Mouse (Mus musculus) hindbrain, postnatal 0 days (tissue): Measurements from ENCODE around the gene Snx32. TPM values are rescaled to one million over a fixed set of nuclear protein-coding genes. Genes with fewer than 3 reads are reported as not detected.

Experiments
- ATAC-seq: fragments of 200-750 bp; cut with Nextera tagmentation; 2 replicates; pipeline ENCODE4 v1.8.0; 2017; ENCODE audit warnings: mild to moderate bottlenecking, moderate TSS enrichment, moderate library complexity
- DNase-seq: peaks from one replicate; pipeline ENCODE4 v3.0.0-alpha.2; 2015; ENCODE audit warnings: low spot score
- H3K27ac ChIP-seq: fragments of 300-500 bp; sonication (generic); 2 replicates; pipeline ENCODE4 v1.5.1; 2014; ENCODE audit warnings: mild to moderate bottlenecking
- H3K27me3 ChIP-seq: fragments of 300-500 bp; sonication (generic); 2 replicates; pipeline ENCODE4 v1.6.1; 2014; ENCODE audit warnings: low read length, mixed read lengths; ENCODE audit not compliant: insufficient read depth
- H3K36me3 ChIP-seq: fragments of 300-500 bp; sonication (generic); 2 replicates; pipeline ENCODE4 v1.6.1; 2014; ENCODE audit warnings: low read length, mixed read lengths; ENCODE audit not compliant: insufficient read depth
- H3K4me1 ChIP-seq: fragments of 300-500 bp; sonication (generic); 2 replicates; pipeline ENCODE4 v1.6.1; 2014; ENCODE audit warnings: antibody characterized with exemption, low read length, mixed read lengths; ENCODE audit not compliant: insufficient read depth
- H3K4me2 ChIP-seq: fragments of 300-500 bp; sonication (generic); 2 replicates; pipeline ENCODE4 v1.6.1; 2014; ENCODE audit warnings: low read depth, mild to moderate bottlenecking, low read length, moderate library complexity, mixed read lengths
- H3K4me3 ChIP-seq: fragments of 300-500 bp; sonication (generic); 2 replicates; pipeline ENCODE4 v1.5.1; 2014; ENCODE audit warnings: low read length
- H3K9ac ChIP-seq: fragments of 300-500 bp; sonication (generic); replicated peaks from 2 replicates; pipeline ENCODE4 v1.6.1; 2014; ENCODE audit warnings: mild to moderate bottlenecking, low read length, moderate library complexity, mixed read lengths
- H3K9me3 ChIP-seq: fragments of 300-500 bp; sonication (generic); 2 replicates; pipeline ENCODE4 v1.6.1; 2016; ENCODE audit warnings: low read length, mixed read lengths
- CTCF ChIP-seq: IDR thresholded peaks from 2 replicates; pipeline ENCODE4 v1.5.1; 2016; ENCODE audit warnings: antibody characterized with exemption, control low read depth, low read depth
- WGBS: fragments of 180-500 bp; shearing (Covaris S2); extraction: QIAGEN DNeasy Blood & Tissue Kit; methylation state at CpG from one replicate; pipeline ENCODE4 v1.1.7; 2014; 5-methylcytosine and 5-hydroxymethylcytosine counted together
- polyA plus RNA-seq: library from polyadenylated mRNA; unstranded; fragments of >200 nt; fragmentation: Nextera tagmentation; extraction: Ambion mirVana; gene quantifications from 2 replicates; pipeline ENCODE4 v1.2.1, GENCODE M21; 2015
- total RNA-seq: library from RNA; depleted of rRNA; stranded (reverse); fragments of >200 nt; gene quantifications from 2 replicates; pipeline ENCODE4 v1.2.3, GENCODE M21; 2014

Snx32 gene
- total and polyA plus RNA-seq, 2 experiments from 2014 or later: 75.0 to 78.0 TPM

GRCm38 (mm10) chr19:5455037-5455436 lies 55.3 kb downstream of the Snx32 start:
- H3K9ac ChIP-seq: no peak overlapping the region
- no peak for DNase-seq
- no peak overlapping the region for H3K4me3 ChIP-seq
- H3K4me1 ChIP-seq: peaks cover 19% of the 10 kb centered on the region
- H3K36me3 ChIP-seq: no peaks in the 10 kb centered on the region
- ATAC-seq: no peak
- H3K27me3 ChIP-seq: 0 out of 2 replicates have a peak, but pooled peaks cover 2% of the 10 kb centered on the region
- TF ChIP-seq CTCF: no peak
- peak overlapping the region; percentile 96 for H3K4me2 ChIP-seq
- WGBS: 73% methylated on average over 12 of the region's 12 CpGs
- H3K27ac ChIP-seq: no peak overlapping the region
- no peaks in the 10 kb centered on the region for H3K9me3 ChIP-seq

DNA sequence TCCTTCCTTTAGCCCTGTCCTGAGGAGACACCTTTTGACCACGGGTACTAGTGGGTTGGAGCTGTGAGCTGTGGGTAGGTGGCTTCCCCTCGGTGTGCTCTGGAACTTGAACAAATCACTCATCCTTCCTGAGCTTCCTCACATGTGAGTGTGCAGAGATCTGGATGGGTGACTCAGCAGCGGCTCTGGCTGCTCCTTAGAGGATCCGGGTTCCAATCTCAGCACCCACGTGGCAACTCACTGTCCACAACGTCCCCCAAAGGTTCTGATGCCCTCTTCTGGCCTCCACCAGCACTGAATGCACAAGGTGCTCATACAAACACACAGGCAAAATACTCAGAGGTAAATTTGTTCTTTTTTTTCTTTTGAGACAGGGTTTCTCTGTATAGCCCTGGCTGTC lies 58.6 kb downstream of the Snx32 start:
- H3K4me3 ChIP-seq: no peak overlapping the region
- no peak for DNase-seq
- 0 out of 2 replicates have a peak, but pooled peaks have one; percentile 1 for TF ChIP-seq CTCF
- H3K9ac ChIP-seq: no peak overlapping the region
- no peak for ATAC-seq
- no peaks in the 10 kb centered on the region for H3K9me3 ChIP-seq
- no peak overlapping the region for H3K4me2 ChIP-seq
- H3K27me3 ChIP-seq: peaks cover 25% of the 10 kb centered on the region
- WGBS: 82% methylated on average over 6 of the region's 6 CpGs
- H3K36me3 ChIP-seq: no peaks in the 10 kb centered on the region
- peaks cover 18% of the 10 kb centered on the region for H3K4me1 ChIP-seq
- no peak overlapping the region for H3K27ac ChIP-seq

- no peak for TF ChIP-seq CTCF
- DNase-seq: no peak
- H3K4me1 ChIP-seq: peaks cover 4% of the 10 kb centered on the region
- H3K27ac ChIP-seq: no peak overlapping the region
- H3K36me3 ChIP-seq: no peaks in the 10 kb centered on the region
- WGBS: 88% methylated on average over 3 of the region's 3 CpGs
- H3K4me2 ChIP-seq: no peak overlapping the region
- H3K9ac ChIP-seq: no peak overlapping the region
- H3K27me3 ChIP-seq: peaks cover 29% of the 10 kb centered on the region
- no peak overlapping the region for H3K4me3 ChIP-seq
- H3K9me3 ChIP-seq: no peaks in the 10 kb centered on the region
- ATAC-seq: no peak
Observed at GRCm38 (mm10) chr19:5449673-5450072, 60.7 kb downstream of the Snx32 start.

GRCm38 (mm10) chr19:5448354-5449150 lies 61.8 kb downstream of the Snx32 start:
- no peak overlapping the region for H3K27ac ChIP-seq
- H3K27me3 ChIP-seq: peaks cover 29% of the 10 kb centered on the region
- no peak for TF ChIP-seq CTCF
- no peaks in the 10 kb centered on the region for H3K9me3 ChIP-seq
- peak overlapping the region; percentile 35; the same call in 1 of the 2 replicates for H3K9ac ChIP-seq
- H3K4me1 ChIP-seq: peaks cover 4% of the 10 kb centered on the region
- WGBS: 10% methylated on average over 34 of the region's 36 CpGs
- H3K4me3 ChIP-seq: peak overlapping the region; percentile 57
- H3K4me2 ChIP-seq: peak overlapping the region; percentile 97
- DNase-seq (no peak), ATAC-seq (peak; percentile 24; the same call in 1 of the 2 replicates)
- H3K36me3 ChIP-seq: no peaks in the 10 kb centered on the region

- Histone ChIP-seq H3K9me3 (no peaks in the 10 kb centered on the region), H3K4me2 (peak within 1 kb of the TSS; percentile 97), H3K27ac (no peak within 1 kb of the TSS), H3K9ac (peak within 1 kb of the TSS; percentile 35; the same call in 1 of the 2 replicates), H3K4me1 (peaks cover 4% of the 10 kb centered on the region), H3K36me3 (no peaks in the 10 kb centered on the region), H3K4me3 (peak within 1 kb of the TSS; percentile 57), H3K27me3 (peaks cover 29% of the 10 kb centered on the region)
- DNase-seq (peak; percentile 65), ATAC-seq (peak; percentile 80)
- no peak for TF ChIP-seq CTCF
- 1% methylated on average over 70 of the region's 70 CpGs for WGBS
Observed at GRCm38 (mm10) chr19:5447515-5448353, 62.6 kb downstream of the Snx32 start, which contains the start of gene Fosl1. Fosl1 (plus strand) TSS chr19:5447547.

- WGBS: 87% methylated on average over 5 of the region's 5 CpGs
- Histone ChIP-seq H3K36me3 (no peaks in the 10 kb centered on the region), H3K4me1 (peaks cover 4% of the 10 kb centered on the region), H3K27me3 (peaks cover 29% of the 10 kb centered on the region), H3K9me3 (no peaks in the 10 kb centered on the region), H3K27ac (no peak overlapping the region), H3K9ac (no peak overlapping the region), H3K4me2 (no peak overlapping the region), H3K4me3 (no peak overlapping the region)
- TF ChIP-seq CTCF: no peak
- ATAC-seq (no peak), DNase-seq (no peak)
Observed at GRCm38 (mm10) chr19:5445747-5446146, 64.6 kb downstream of the Snx32 start.
